16 mouse cellular contexts compared by ENCODE assay signal in the genomic region with DNA sequence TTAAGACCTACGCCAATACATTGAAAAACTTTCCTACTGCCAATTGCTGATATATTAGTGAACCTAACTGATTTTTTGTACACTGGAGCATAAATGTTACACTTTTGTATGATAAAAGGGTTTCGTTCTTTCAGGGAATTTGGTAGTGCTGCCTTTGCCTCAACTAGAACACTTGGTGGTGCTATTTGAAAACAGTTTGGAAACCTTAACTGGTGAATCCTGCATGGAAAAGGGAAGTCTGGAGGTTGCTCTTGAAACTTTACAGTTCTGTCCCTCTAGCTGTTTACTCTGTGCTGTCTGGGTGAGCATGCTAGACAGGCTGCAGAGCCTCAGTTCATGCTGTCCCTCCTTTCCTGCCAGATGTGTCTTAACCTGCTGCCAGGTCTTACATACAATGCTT. TPM values are rescaled to one million over a fixed set of nuclear protein-coding genes. Genes with fewer than 3 reads are reported as not detected.
DNase-seq lines count a peak whose midpoint lies in the region; ATAC-seq and TF ChIP-seq lines count a peak whose summit lies in the region.
"Had no signal": no experiment of that assay in that cellular context is flagged by ENCODE, and none has a peak within 500 bp of the region (broad histone marks: within the 10 kb centered on the region; RNA-seq: fewer than 3 reads in every experiment).

No protein-coding gene starts in this region.

- no peaks in the 10 kb centered on the region for H3K27me3 ChIP-seq in CH12.LX (replicated peaks)
- H3K27me3 ChIP-seq: limb, embryonic 15.5 days had no signal

- H3K4me2 ChIP-seq in CH12.LX (ENCODE audit: insufficient read depth, low read depth, poor library complexity, severe bottlenecking) = no peak overlapping the region
- H3K4me2 ChIP-seq: heart, embryonic 13.5 days; limb, embryonic 15.5 days had no signal

- in situ Hi-C loops in CH12.LX (cut with MboI; ENCODE audit: low pct_ligation_motif_present, low pct_unique_long_range_greater_than_20kb, low sequenced_read_pairs) = no loop called here

- peak; percentile 64 for TF ChIP-seq CTCF in left cerebral cortex, adult 2 months (IDR thresholded peaks at IDR 0.05)
- peak in 1 of 2 experiments; percentile 58; a peak in 2 of 4 replicates for TF ChIP-seq CTCF in CH12.LX (conservative IDR thresholded peaks at IDR 0.05 in 1 of 2, IDR thresholded peaks at IDR 0.05 in 1 of 2; ENCODE audit: low read depth in 2 of 2, low read length in 2 of 2)
- peak; percentile 26; the same call in 1 of the 2 replicates for TF ChIP-seq CTCF in brain, embryonic 14.5 days (IDR thresholded peaks at IDR 0.05; ENCODE audit: borderline replicate concordance, extremely low read depth, insufficient read depth, insufficient read length)

- no peak for TF ChIP-seq POLR2A in CH12.LX (IDR thresholded peaks at IDR 0.05; ENCODE audit: low read depth, low read length)
- TF ChIP-seq POLR2A in brain, embryonic 14.5 days (IDR thresholded peaks at IDR 0.05; ENCODE audit: borderline replicate concordance, extremely low read depth, insufficient read depth, insufficient read length, poor library complexity, severe bottlenecking) = no peak

- no peaks in the 10 kb centered on the region for H3K4me1 ChIP-seq in CH12.LX (ENCODE audit: control insufficient read depth in 1 of 2, insufficient read depth in 2 of 2)
- H3K4me1 ChIP-seq: heart, embryonic 13.5 days; limb, embryonic 15.5 days had no signal

- no peak for TF ChIP-seq EP300 in CH12.LX (IDR thresholded peaks at IDR 0.05; ENCODE audit: low read length)

- no peaks in the 10 kb centered on the region for H3K9me3 ChIP-seq in CH12.LX (replicated peaks; ENCODE audit: low read length)
- H3K9me3 ChIP-seq: heart, embryonic 13.5 days; limb, embryonic 15.5 days had no signal

- no peak overlapping the region for H3K4me3 ChIP-seq in left cerebral cortex, adult 2 months
- H3K4me3 ChIP-seq in CH12.LX (replicated peaks in 1 of 3; ENCODE audit: low read depth in 2 of 3, low read length in 2 of 3, poor library complexity in 1 of 3) = no peak overlapping the region
- H3K4me3 ChIP-seq: heart, embryonic 13.5 days; limb, embryonic 15.5 days; myocyte had no signal

- intact Hi-C loops in left cerebral cortex, adult 2 months (cut with DNase I) = loop anchor here (2.0 kb wide), 1 partner anchor 401 kb away; no protein-coding TSS in a partner anchor
- intact Hi-C loops in heart, postnatal 14 days (cut with DNase I) = loop anchor here (5.0 kb wide), 1 partner anchor 402 kb away; no protein-coding TSS in a partner anchor

- H3K9ac ChIP-seq in CH12.LX (ENCODE audit: insufficient read depth, low read depth) = no peak overlapping the region
- H3K9ac ChIP-seq: heart, embryonic 13.5 days; limb, embryonic 15.5 days had no signal

- no peak overlapping the region for H3K27ac ChIP-seq in left cerebral cortex, adult 2 months
- no peak overlapping the region for H3K27ac ChIP-seq in CH12.LX (ENCODE audit: insufficient read depth, low read depth)
- H3K27ac ChIP-seq: heart, embryonic 13.5 days; limb, embryonic 15.5 days had no signal

- H3K36me3 ChIP-seq in CH12.LX (replicated peaks in 1 of 2; ENCODE audit: control insufficient read depth in 1 of 2, insufficient read depth in 1 of 2, low read length in 1 of 2) = no peaks in the 10 kb centered on the region
- H3K36me3 ChIP-seq: heart, embryonic 13.5 days; limb, embryonic 15.5 days had no signal

- no peak for DNase-seq in frontal cortex, postnatal 25 days (ENCODE audit: low spot score in 2 of 2)
- DNase-seq in left cerebral cortex, adult 2 months (ENCODE audit: extremely low spot score in 1 of 2, low spot score in 2 of 2) = no peak
- no peak for DNase-seq in left cerebral cortex, adult 18-20 months (ENCODE audit: low spot score in 2 of 2)
- no peak for DNase-seq in CH12.LX (ENCODE audit: extremely low read depth)
- peak; percentile 35 for DNase-seq in brain, embryonic 14.5 days (ENCODE audit: low read depth)
- DNase-seq in MN1 (ENCODE audit: low spot score) = no peak
- no peak for DNase-seq in heart, postnatal 14 days
- DNase-seq: adrenal gland, postnatal 25 days; cerebellum, postnatal 36 days; thymus, postnatal 36 days had no signal

- dilution Hi-C loops in CH12.LX (cut with MboI; ENCODE audit: extremely low pct_ligation_motif_present, extremely low pct_unique_long_range_greater_than_20kb, low sequenced_read_pairs) = no loop called here

- ATAC-seq in frontal cortex, adult (ENCODE audit: low TSS enrichment) = peak; percentile 88

- peak; percentile 64 for TF ChIP-seq RAD21 in CH12.LX (IDR thresholded peaks at IDR 0.05; ENCODE audit: low read depth, low read length)

- no peaks in the 10 kb centered on the region for H3K79me2 ChIP-seq in CH12.LX (replicated peaks; ENCODE audit: control insufficient read depth, extremely low read depth, insufficient read depth, poor library complexity, severe bottlenecking)

TF ChIP-seq in CH12.LX, 34 proteins besides CTCF, POLR2A, EP300 and RAD21:
- TF ChIP-seq MEF2A (IDR thresholded peaks at IDR 0.05; ENCODE audit: borderline replicate concordance, low read depth, low read length) (no peak), SMC3 (IDR thresholded peaks at IDR 0.05; ENCODE audit: low read depth, low read length) (peak; percentile 42)

RNA-seq across cellular contexts. Expression of a gene that starts 12.9 kb away (rescaled TPM):
- total RNA-seq in left cerebral cortex, adult 2 months (2021) = not detected
- total RNA-seq in left cerebral cortex, adult 18-20 months (2021) = not detected
- not detected in 2 replicates for total RNA-seq in CH12.LX (2012; rRNA removed)
- total RNA-seq in CH12.LX (2014; rRNA removed) = not detected in 2 replicates
- not detected in 2 replicates for polyA plus RNA-seq in CH12.LX (2012; ENCODE audit: insufficient read length, low read depth)
- not detected in 2 replicates for polyA plus RNA-seq in brain, embryonic 14.5 days (2012; rRNA removed)
- total RNA-seq in heart, postnatal 14 days (2021) = not detected
- total RNA-seq: adrenal gland, postnatal 25 days had no signal
- polyA plus RNA-seq: heart, embryonic 13.5 days; intestine, embryonic 14.5 days; limb, embryonic 15.5 days; myocyte; small intestine, adult 2 months had no signal

RNA-seq across cellular contexts. Expression of a gene that starts 23.0 kb away (rescaled TPM):
- not detected for total RNA-seq in left cerebral cortex, adult 2 months (2021)
- not detected for total RNA-seq in left cerebral cortex, adult 18-20 months (2021)
- not detected in 2 replicates for total RNA-seq in CH12.LX (2012; rRNA removed)
- total RNA-seq in CH12.LX (2014; rRNA removed) = not detected in 2 replicates
- polyA plus RNA-seq in CH12.LX (2012; ENCODE audit: insufficient read length, low read depth) = not detected in 2 replicates
- not detected in 2 replicates for polyA plus RNA-seq in brain, embryonic 14.5 days (2012; rRNA removed)
- total RNA-seq in heart, postnatal 14 days (2021) = not detected
- total RNA-seq: adrenal gland, postnatal 25 days had no signal
- polyA plus RNA-seq: heart, embryonic 13.5 days; intestine, embryonic 14.5 days; limb, embryonic 15.5 days; myocyte; small intestine, adult 2 months had no signal

RNA-seq across cellular contexts. Expression of a gene that starts 45.4 kb away (rescaled TPM):
- total RNA-seq in left cerebral cortex, adult 2 months (2021) = 10 to 100 TPM; 28.1 TPM
- total RNA-seq in left cerebral cortex, adult 18-20 months (2021) = 10 to 100 TPM; 31.1 to 32.0 TPM
- total RNA-seq in CH12.LX (2012; rRNA removed) (24.5 and 26.0 TPM in 2 replicates), CH12.LX (2014; rRNA removed) (31.7 and 33.1 TPM in 2 replicates)
- polyA plus RNA-seq in CH12.LX (2012; ENCODE audit: insufficient read length, low read depth) = 34.9 and 41.7 TPM in 2 replicates
- polyA plus RNA-seq in brain, embryonic 14.5 days (2012; rRNA removed) = 57.1 and 57.7 TPM in 2 replicates
- total RNA-seq in heart, postnatal 14 days (2021) = 10 to 100 TPM in 1 of 2 experiments, 1 to 10 TPM in 1; 9.5 to 11.2 TPM
